Mouse (Mus musculus): ENCODE data around the gene Ndufs3.
A peak's percentile ranks its signal among the peaks of the same experiment; 100 is the strongest.

- TF ChIP-seq TAL1 (IDR thresholded peaks at IDR 0.05; ENCODE audit: low read length): no peak
- TF ChIP-seq GATA1 (IDR thresholded peaks at IDR 0.05; ENCODE audit: low read length): peak; percentile 26; the same call in 1 of the 2 replicates
Measured at GRCm38 (mm10) chr2:90904076-90904855, at the start of gene Ndufs3, which contains the start of gene Kbtbd4.

All from erythroblast, embryonic 14.5 days (primary cell).